Mouse (Mus musculus): ENCODE data around the gene Olfr1002.

DNA sequence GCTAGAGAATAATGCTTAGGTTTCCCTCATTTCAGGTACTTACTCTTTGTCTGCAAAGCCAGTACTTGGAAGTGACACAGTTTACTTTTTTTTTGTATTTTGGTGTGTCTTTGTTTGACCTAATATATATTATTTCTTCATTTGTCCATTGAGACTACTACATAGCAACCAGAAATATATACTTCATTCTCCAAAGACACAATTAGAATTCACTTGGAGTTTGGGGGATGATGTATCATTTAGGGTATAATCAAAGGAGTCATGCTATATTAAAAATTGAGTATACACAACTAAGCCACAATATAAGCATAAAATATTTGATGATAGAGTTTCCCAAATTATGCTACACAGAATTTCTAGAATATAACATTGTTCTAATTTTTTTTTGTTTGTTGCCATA lies 28.2 kb upstream of the Olfr1002 start, which contains the start of gene Olfr1006:
- TF ChIP-seq CTCF (IDR thresholded peaks at IDR 0.05; ENCODE audit: control insufficient read depth, insufficient read depth, insufficient read length), result no peak
- no peak for TF ChIP-seq MAX (IDR thresholded peaks at IDR 0.05)
